Mouse (Mus musculus): Measurements from ENCODE around the gene Rprd1b.

DNA sequence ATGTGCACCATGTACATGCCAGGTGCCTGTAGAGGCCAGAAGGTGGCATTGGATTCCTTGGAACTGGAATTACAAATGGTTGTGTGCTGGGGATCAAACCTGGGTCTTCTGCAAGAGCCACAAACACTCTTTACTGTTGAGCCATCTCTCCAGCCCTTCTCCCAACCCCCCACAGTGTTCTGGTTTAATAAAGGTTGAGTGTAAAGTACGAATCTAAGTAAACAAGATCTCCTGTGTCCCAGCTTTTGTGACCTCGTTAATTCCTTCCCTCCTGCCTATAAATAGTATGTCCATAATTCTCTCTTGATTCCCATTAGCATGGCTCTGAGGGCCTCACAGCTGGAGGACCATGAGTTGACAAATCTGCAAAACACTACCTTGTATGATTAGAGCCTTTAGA, 49.7 kb downstream of the Rprd1b start:
- no peak for TF ChIP-seq CTCF (IDR thresholded peaks at IDR 0.05; ENCODE audit: insufficient read depth, low read length)
- TF ChIP-seq POLR2A (IDR thresholded peaks at IDR 0.05; ENCODE audit: borderline replicate concordance, extremely low read depth, low read depth, low read length), result no peak

All from lung, adult 2 months (tissue).